Mouse (Mus musculus): ENCODE results near the gene Olfml2a. TPM values are rescaled to one million over a fixed set of nuclear protein-coding genes. Genes with fewer than 3 reads are reported as not detected.
A peak's percentile ranks its signal among the peaks of the same experiment; 100 is the strongest.

The Olfml2a gene
- 1.5 and 2.0 TPM in 2 replicates for polyA plus RNA-seq (2016; fragmentation: Nextera tagmentation; extraction: Ambion mirVana)

DNA sequence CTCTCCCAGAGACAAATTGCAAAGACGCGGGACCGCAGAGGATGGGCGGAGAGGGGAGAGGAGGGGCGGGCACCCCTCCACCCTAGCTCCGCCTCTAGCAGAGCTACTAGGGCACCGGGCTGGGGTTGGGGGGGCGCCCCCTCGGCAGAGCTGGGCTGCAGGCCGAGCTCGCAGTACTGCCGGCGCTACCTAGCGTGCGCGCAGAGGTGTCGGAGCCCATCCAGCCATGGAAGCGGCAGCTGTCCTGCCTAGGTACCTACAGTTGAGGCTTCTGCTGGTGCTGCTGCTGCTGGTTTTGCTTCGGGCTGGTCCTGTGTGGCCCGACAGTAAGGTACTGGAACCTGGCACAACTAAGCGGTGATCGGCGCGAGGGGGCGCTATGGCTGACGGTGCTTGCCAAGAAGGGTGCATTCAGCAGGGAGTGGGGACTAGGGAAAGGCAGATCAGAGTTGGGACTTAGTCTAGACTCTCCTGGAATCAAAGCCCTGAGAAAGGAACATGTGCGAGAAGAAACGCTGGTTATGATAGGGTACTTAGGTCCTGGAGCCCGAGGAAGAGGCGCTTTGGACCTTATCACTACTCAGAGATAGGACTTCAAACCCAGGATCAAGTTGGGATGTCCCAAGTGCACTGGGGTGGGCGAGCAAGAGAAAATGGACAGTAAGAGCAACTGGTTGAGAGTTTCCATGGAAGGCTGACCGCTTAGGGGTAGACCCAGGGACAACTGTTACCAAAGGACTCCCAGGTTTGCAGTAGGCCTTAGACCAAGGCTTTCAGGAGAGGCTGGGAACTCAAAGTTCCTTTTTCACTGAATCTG, at the start of gene Olfml2a:
Olfml2a (plus strand) TSS at position 128 of the 817 bp plus-strand sequence.
- 7% methylated on average over 32 of the region's 32 CpGs for WGBS
- Histone ChIP-seq H3K27me3 (ENCODE audit: low read depth, poor library complexity, severe bottlenecking) (peaks cover 24% of the 10 kb centered on the region), H3K4me1 (peaks cover 37% of the 10 kb centered on the region), H3K27ac (replicated peaks) (peak within 1 kb of the TSS; percentile 70), H3K9me3 (replicated peaks) (no peaks in the 10 kb centered on the region), H3K4me3 (peak within 1 kb of the TSS; percentile 61), H3K36me3 (no peaks in the 10 kb centered on the region)
- peak; percentile 76 for DNase-seq (ENCODE audit: low spot score)

DNA sequence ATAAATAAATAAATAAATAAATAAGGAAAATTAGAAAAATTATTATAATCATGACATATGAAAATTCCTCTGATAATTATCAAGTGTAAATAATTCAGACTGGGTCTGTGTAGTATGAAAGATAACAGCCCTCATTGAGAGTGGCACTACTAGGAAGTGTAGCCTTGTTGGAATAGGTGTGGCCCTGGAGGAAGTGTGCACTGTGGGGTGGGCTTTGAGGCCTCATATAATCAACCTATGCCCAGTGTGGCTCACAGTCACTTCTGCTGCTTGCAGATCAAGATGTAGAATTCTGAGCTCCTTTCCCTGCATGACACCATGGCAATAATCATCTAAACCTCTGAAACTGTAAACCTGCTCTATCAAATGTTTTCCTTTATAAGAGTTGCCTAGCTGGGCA, 28.9 kb upstream of the Olfml2a start:
- no peak for DNase-seq (ENCODE audit: low spot score)
- Histone ChIP-seq H3K27ac (replicated peaks) (no peak overlapping the region), H3K4me1 (no peaks in the 10 kb centered on the region), H3K4me3 (no peak overlapping the region), H3K36me3 (peaks cover 6% of the 10 kb centered on the region), H3K9me3 (replicated peaks) (no peaks in the 10 kb centered on the region), H3K27me3 (ENCODE audit: low read depth, poor library complexity, severe bottlenecking) (no peaks in the 10 kb centered on the region)

DNA sequence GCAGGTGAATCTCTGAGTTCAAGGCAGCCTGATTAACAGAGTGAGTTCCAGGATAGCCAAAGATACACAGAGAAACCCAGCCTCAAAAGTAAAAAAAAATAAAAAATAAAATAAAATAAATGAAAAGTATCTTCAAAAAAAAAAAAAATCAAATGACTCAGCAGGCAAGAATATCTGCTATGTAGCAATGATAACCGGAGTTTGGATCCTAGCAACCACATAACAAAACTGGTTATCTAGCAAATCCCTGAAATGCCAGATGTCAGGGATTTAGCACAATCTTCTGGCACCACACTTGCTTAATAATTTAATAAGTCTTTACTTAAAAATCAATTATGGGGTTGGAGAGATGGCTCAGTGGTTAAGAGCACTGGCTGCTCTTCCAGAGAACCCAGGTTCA, 27.5 kb upstream of the Olfml2a start:
- H3K36me3 ChIP-seq = peaks cover 4% of the 10 kb centered on the region
- H3K4me1 ChIP-seq = no peaks in the 10 kb centered on the region
- no peaks in the 10 kb centered on the region for H3K27me3 ChIP-seq (ENCODE audit: low read depth, poor library complexity, severe bottlenecking)
- H3K27ac ChIP-seq (replicated peaks) = no peak overlapping the region
- no peaks in the 10 kb centered on the region for H3K9me3 ChIP-seq (replicated peaks)
- no peak overlapping the region for H3K4me3 ChIP-seq
- WGBS = 100% methylated on average over 1 of the region's 1 CpGs
- DNase-seq (ENCODE audit: low spot score) = no peak

DNA sequence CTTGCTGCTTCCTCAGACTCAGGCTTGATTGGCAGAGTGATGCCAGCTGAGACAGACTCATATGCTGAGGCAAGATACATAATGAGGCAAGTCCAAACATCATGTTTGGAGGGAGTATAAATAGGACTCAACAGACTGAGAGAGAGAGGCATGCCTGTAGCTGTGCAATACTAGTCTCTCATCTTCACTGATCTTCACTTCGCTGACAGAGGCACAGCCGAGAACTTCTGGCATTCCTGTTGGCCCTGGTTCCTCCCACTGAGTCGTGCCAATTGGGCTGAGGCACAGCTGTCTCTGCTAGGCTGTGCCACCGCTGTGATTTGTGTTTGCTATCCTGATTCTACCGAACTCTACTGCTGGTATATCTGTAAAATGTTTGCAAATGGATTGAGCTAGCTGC, 25.7 kb upstream of the Olfml2a start:
- WGBS = 80% methylated on average over 5 of the region's 5 CpGs
- H3K27ac ChIP-seq (replicated peaks) = no peak overlapping the region
- no peaks in the 10 kb centered on the region for H3K9me3 ChIP-seq (replicated peaks)
- no peaks in the 10 kb centered on the region for H3K27me3 ChIP-seq (ENCODE audit: low read depth, poor library complexity, severe bottlenecking)
- no peaks in the 10 kb centered on the region for H3K4me1 ChIP-seq
- no peak for DNase-seq (ENCODE audit: low spot score)
- H3K4me3 ChIP-seq = no peak overlapping the region
- peaks cover 4% of the 10 kb centered on the region for H3K36me3 ChIP-seq

DNA sequence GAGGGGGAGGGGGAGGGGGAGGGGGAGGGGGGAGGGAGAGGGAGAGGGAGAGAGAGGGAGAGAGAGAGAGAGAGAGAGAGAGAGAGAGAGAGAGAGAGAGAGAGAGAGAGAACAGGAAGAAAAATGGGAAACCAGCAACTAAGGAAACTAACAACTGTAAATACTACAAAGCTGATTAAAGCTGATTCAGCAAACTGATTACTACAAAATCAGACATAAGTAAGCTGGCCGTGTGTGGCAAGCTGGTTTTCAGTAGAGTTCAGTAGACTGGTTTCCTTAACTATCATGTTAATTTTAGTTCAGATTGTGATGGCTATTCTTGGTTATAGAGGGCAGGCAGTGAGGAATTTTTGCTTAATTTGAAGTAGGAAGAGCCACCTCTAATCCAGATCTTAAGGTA, 23.2 kb upstream of the Olfml2a start:
- Histone ChIP-seq H3K4me1 (no peaks in the 10 kb centered on the region), H3K27ac (replicated peaks) (no peak overlapping the region), H3K9me3 (replicated peaks) (no peaks in the 10 kb centered on the region), H3K27me3 (ENCODE audit: low read depth, poor library complexity, severe bottlenecking) (no peaks in the 10 kb centered on the region), H3K36me3 (no peaks in the 10 kb centered on the region), H3K4me3 (no peak overlapping the region)
- no peak for DNase-seq (ENCODE audit: low spot score)
- 65% methylated on average over 1 of the region's 1 CpGs for WGBS

DNA sequence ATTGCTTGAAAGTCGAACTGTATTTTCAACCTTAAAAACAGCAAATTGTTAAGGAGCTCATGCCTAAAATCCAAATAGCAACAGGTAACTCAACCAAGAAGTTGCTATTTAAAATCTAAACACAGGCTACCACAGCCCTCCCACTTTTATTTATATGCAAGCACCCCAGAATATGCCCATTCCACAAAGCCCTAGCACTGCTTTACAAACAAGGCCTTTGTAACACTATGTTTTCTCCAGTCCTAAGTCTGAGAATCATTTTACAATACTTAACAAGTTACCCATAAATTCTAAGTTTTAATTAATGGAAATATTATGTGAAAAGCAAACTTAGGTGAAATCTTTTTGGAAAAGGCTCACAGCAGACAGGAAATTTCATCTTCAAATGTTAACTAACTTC, 17.3 kb upstream of the Olfml2a start:
- H3K27me3 ChIP-seq (ENCODE audit: low read depth, poor library complexity, severe bottlenecking) = no peaks in the 10 kb centered on the region
- H3K27ac ChIP-seq (replicated peaks) = no peak overlapping the region
- no peaks in the 10 kb centered on the region for H3K36me3 ChIP-seq
- peaks cover 38% of the 10 kb centered on the region for H3K4me1 ChIP-seq
- 35% methylated on average over 1 of the region's 1 CpGs for WGBS
- DNase-seq (ENCODE audit: low spot score) = no peak
- no peak overlapping the region for H3K4me3 ChIP-seq
- no peaks in the 10 kb centered on the region for H3K9me3 ChIP-seq (replicated peaks)

DNA sequence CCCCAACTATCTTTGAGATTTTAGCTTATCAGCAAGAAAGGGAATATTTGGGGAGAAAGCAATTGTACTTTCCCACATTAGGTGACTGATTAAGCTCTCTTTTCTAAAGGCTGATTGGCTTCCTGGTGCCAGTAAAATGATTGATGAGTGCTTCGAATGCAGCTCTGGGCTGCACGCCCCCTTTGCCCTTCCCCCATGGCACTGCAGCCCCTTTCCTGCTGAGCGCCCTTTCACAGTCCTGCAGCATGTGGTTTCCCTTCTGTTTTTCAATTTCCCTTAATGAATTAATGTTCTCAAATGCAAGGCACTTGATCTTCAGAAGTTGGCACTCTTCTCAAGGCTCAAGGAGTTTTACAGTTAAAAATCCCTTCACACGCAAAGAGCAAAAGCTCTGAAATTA, 16.8 kb upstream of the Olfml2a start:
- DNase-seq (ENCODE audit: low spot score) = no peak
- no peaks in the 10 kb centered on the region for H3K9me3 ChIP-seq (replicated peaks)
- under 1% methylated on average over 4 of the region's 4 CpGs for WGBS

DNA sequence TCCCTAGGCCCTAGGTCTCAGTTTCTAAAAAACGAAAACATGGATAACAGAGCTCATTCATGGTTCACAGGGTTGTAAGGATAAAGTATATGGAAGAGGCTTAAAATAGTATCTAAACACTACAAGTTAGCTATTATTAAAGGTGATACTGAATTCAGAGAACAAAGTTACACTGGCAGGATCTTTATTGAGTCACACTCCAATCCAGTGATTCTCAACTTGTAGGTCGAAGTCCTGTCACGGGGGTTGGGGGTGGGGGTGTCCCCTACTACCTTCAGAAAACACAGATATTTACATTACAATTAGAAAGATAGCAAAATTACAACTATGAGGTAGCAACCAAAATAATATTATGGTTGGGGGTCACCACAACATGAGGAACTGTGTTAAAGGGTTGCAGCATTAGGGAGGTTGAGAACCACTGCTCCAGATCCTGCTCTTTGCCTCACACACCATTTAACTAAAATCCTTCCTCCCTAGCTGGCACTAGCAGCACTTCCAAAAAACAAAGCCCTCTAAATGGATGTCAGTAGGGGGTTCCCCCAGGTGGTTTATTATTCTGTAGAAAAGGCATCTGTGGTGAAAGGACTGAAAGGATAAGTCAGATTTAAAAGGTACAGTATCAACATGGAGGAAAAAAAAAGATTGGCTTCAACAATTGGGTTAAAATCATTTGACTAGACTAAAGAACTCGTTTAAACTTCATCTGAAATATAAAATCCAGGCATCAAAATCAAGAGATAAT, 14.7 kb upstream of the Olfml2a start:
- H3K27ac ChIP-seq (replicated peaks) = no peak overlapping the region
- H3K4me1 ChIP-seq = peaks cover 46% of the 10 kb centered on the region
- 17% methylated on average over 4 of the region's 4 CpGs for WGBS

More for the DNA sequence above, 16.8 kb upstream of the Olfml2a start:
- no peak overlapping the region for H3K27ac ChIP-seq (replicated peaks)
- H3K4me3 ChIP-seq = no peak overlapping the region
- H3K27me3 ChIP-seq (ENCODE audit: low read depth, poor library complexity, severe bottlenecking) = no peaks in the 10 kb centered on the region
- no peaks in the 10 kb centered on the region for H3K36me3 ChIP-seq
- peaks cover 38% of the 10 kb centered on the region for H3K4me1 ChIP-seq

DNA sequence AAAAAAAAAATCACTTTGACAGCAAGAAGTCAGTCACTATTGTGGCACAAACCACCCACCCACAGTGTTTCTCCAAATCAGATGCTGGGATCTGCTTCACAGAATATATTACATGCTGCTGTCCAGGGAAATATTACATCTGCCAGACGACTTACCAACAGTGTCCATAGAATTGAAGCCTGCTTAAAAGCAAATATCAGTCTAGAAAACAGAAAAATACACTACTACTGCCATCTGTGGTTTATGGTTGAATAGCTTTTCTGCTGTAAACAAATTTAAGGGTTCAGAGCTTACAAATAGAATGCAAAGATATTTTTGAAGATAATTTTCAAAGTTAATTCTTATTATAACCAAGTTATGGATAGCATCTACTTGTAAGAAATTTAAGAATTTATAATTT, 10.4 kb upstream of the Olfml2a start:
- WGBS = 24% methylated on average over 1 of the region's 1 CpGs
- Histone ChIP-seq H3K9me3 (replicated peaks) (no peaks in the 10 kb centered on the region), H3K4me1 (peaks cover 56% of the 10 kb centered on the region), H3K36me3 (no peaks in the 10 kb centered on the region), H3K27me3 (ENCODE audit: low read depth, poor library complexity, severe bottlenecking) (peaks cover 4% of the 10 kb centered on the region; the same call in 1 of the 2 replicates), H3K4me3 (no peak overlapping the region), H3K27ac (replicated peaks) (no peak overlapping the region)
- DNase-seq (ENCODE audit: low spot score) = no peak

More for the DNA sequence above, 14.7 kb upstream of the Olfml2a start:
- Histone ChIP-seq H3K9me3 (replicated peaks) (no peaks in the 10 kb centered on the region), H3K4me3 (no peak overlapping the region), H3K27me3 (ENCODE audit: low read depth, poor library complexity, severe bottlenecking) (no peaks in the 10 kb centered on the region), H3K36me3 (no peaks in the 10 kb centered on the region)
- DNase-seq (ENCODE audit: low spot score) = no peak

GRCm38 (mm10) chr2:38923471-38923870, 8.3 kb upstream of the Olfml2a start:
- DNase-seq (ENCODE audit: low spot score) = no peak
- peaks cover 52% of the 10 kb centered on the region for H3K4me1 ChIP-seq
- H3K27ac ChIP-seq (replicated peaks) = no peak overlapping the region
- H3K9me3 ChIP-seq (replicated peaks) = no peaks in the 10 kb centered on the region
- H3K36me3 ChIP-seq = no peaks in the 10 kb centered on the region
- WGBS = 17% methylated on average over 3 of the region's 3 CpGs
- H3K27me3 ChIP-seq (ENCODE audit: low read depth, poor library complexity, severe bottlenecking) = peaks cover 8% of the 10 kb centered on the region; the same call in 1 of the 2 replicates
- H3K4me3 ChIP-seq = no peak overlapping the region

- Histone ChIP-seq H3K27ac (replicated peaks) (no peak overlapping the region), H3K27me3 (ENCODE audit: low read depth, poor library complexity, severe bottlenecking) (peaks cover 9% of the 10 kb centered on the region; the same call in 1 of the 2 replicates), H3K9me3 (replicated peaks) (no peaks in the 10 kb centered on the region), H3K4me1 (peaks cover 49% of the 10 kb centered on the region), H3K4me3 (peak overlapping the region; percentile 89), H3K36me3 (no peaks in the 10 kb centered on the region)
- WGBS = 26% methylated on average over 2 of the region's 2 CpGs
- no peak for DNase-seq (ENCODE audit: low spot score)
Observed at GRCm38 (mm10) chr2:38923911-38924310, 7.9 kb upstream of the Olfml2a start.

GRCm38 (mm10) chr2:38924571-38924970, 7.2 kb upstream of the Olfml2a start:
- DNase-seq (ENCODE audit: low spot score) = no peak
- Histone ChIP-seq H3K4me3 (peak overlapping the region; percentile 89), H3K36me3 (no peaks in the 10 kb centered on the region), H3K9me3 (replicated peaks) (no peaks in the 10 kb centered on the region), H3K27ac (replicated peaks) (no peak overlapping the region; the same call in 1 of the 2 replicates), H3K27me3 (ENCODE audit: low read depth, poor library complexity, severe bottlenecking) (peaks cover 9% of the 10 kb centered on the region; the same call in 1 of the 2 replicates), H3K4me1 (peaks cover 49% of the 10 kb centered on the region)
- 3% methylated on average over 10 of the region's 10 CpGs for WGBS

Measured in midbrain, embryonic 10.5 days (tissue).